Mouse (Mus musculus) layer of hippocampus, adult 8-10 months (tissue): ENCODE data around the gene Tmigd1. TPM values are rescaled to one million over a fixed set of nuclear protein-coding genes. Genes with fewer than 3 reads are reported as not detected.
"Not testable (repeated sequence)": the region's sequence is repeated elsewhere in the genome, so short reads cannot be mapped to it uniquely, and the experiment has no call there.

Source experiments
- DNase-seq, 2 experiments: peaks; one replicate each; pipeline ENCODE4 v3.0.0; 2022; ENCODE audit warnings: low spot score in 2 of 2
- total RNA-seq, 4 experiments: library from RNA; stranded (reverse); gene quantifications; 2 replicates each; pipeline ENCODE4 v1.2.4; 2022

Tmigd1 gene
- total RNA-seq, 4 experiments from 2014 or later: not detected

GRCm38 (mm10) chr11:76898751-76899150 lies 3.2 kb upstream of the Tmigd1 start:
- no peak for DNase-seq

GRCm38 (mm10) chr11:76899758-76900738 lies 1.9 kb upstream of the Tmigd1 start:
- DNase-seq: no peak

DNA sequence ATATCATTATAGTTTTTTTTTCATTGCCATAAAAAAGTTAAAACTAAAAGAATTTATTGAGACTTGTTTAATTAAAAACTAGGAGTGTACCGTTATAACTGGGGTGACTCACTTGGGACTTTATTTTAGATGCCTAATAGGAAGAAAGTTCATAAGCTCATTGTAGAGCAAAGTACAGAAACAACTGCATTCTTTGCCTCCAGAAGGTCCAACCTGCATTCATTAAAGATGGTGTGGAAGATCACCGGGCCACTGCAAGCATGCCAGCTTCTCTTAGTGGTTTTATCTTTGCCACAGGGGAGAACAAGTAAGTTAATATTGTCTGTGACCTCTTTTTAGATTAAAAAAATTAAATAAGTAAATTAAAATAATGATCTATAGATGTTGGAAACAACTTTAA lies 2.4 kb downstream of the Tmigd1 start:
- DNase-seq: no peak

DNA sequence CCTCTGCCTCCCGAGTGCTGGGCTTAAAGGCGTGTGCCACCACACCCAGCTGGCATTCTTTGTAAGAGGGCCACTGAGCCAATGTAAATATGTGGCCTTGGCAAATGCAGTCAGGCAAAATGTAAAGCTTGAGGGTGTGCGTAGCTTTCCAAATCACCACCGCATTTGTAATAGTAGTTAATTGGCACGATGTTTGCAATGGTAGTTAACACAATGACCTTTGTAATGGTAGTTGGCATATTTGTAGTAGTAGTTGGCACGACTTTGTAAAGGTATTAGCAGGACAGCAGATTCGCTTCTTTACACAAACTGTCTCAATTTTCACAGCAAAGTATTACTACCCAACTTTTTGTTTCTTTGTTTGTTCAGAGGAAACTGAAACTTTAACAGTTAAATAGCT lies 6.7 kb downstream of the Tmigd1 start:
- no peak for DNase-seq

- DNase-seq: peak; percentile 32 to 34
Observed at GRCm38 (mm10) chr11:76911325-76912054, 9.5 kb downstream of the Tmigd1 start.

GRCm38 (mm10) chr11:76912055-76912395 lies 10.1 kb downstream of the Tmigd1 start:
- DNase-seq: peak; percentile 66 to 72

DNA sequence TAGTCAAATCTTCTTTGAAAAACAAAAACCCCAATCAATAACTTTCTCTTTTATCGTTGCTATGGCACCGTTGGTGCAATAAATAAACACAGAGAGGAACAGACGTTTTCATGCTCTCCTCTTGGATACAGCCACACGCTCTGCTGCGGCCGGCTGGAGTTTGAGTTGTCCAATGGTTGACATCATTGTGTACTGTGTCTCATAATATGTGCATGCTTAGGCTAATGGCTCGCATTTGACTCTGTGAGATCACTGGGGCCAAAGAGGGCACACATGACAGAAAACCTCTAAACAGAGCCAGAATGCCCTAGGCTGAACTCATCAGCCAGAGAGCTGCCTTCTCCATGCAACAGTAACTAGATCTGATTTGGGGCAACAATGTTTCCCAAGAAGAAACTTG lies 12.4 kb downstream of the Tmigd1 start:
- DNase-seq: no peak

DNA sequence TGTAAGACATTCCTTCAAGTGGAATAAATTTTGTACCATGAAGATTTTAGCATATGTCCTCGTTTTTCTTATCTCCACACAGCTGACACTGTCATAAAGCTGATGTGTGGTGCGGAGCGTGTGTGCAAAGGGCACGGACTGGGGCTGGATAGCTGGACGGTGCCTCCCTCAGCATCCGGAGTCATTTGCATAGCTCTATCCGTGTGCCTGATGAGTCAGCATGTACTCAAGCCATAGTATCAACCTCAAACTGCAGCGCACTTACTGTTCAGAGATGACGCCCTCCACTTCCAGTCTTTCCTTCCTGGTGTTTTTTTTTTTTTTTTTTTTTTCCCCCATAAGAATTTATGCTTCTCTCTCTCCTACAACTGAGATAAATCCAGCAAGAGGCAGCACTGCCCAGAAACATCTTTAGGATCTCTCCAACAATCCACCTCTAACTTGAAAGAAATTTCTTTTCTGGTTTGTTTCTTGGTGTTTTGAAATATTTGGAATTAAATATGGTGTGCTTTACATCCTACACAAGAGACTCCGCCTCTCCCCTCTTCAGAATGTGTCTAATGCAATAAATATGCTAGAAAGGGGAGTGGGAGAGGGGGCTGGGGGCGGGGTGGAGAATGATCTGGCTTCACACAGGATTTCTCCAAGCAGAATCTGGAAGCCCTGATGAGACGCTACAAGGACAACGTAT lies 14.7 kb downstream of the Tmigd1 start:
- DNase-seq: no peak

- no peak for DNase-seq
Observed at GRCm38 (mm10) chr11:76917230-76917548, 15.2 kb downstream of the Tmigd1 start.

GRCm38 (mm10) chr11:76920607-76921006 lies 18.6 kb downstream of the Tmigd1 start:
- no peak for DNase-seq

GRCm38 (mm10) chr11:76924759-76925236 lies 22.8 kb downstream of the Tmigd1 start, which contains the start of gene Blmh:
Gene Blmh, plus strand, starts transcription at chr11:76924809.
- DNase-seq: no peak

GRCm38 (mm10) chr11:76928586-76928985 lies 26.6 kb downstream of the Tmigd1 start:
- not testable (repeated sequence) for DNase-seq

GRCm38 (mm10) chr11:76933209-76933608 lies 31.2 kb downstream of the Tmigd1 start:
- no peak for DNase-seq

DNA sequence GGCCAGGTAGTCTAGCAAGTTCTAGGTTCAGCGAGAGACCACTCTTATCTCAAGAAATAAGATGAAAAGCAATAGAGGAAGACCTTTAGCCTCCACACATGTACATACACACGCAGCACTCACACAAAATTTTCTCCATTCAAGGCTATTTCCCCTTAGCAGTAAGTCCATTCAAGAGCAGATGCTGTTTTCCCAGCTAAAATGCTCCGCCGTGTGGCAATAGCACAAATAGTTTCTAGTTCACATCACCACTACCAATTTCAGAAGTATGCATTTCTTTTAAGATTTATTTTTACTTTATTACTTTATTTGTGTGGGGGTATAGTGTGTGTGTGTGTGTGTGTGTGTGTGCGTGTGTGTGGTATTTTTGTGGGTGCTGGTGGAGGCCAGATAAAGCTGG lies 34.6 kb downstream of the Tmigd1 start:
- DNase-seq: no peak

DNA sequence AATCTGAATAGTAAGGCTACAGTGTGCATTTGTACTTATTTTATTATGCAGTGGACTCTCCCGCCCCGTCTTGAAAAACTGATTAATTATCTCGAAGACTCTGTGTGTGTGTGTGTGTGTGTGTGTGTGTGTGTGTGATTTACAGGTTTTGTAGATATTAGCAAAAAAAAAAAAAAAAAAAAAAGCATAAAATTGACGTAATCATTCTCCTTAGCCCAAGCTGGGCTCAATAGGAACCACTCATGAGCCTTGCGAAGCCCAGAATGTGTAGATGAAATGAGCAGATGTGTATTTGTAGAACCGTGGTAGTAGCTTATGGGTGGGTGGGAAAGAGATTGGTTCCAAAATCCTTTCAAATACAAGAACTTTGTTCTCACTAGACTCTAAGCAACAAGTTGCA lies 42.9 kb downstream of the Tmigd1 start:
- DNase-seq: no peak

- peak; percentile 86 to 89 for DNase-seq
Observed at GRCm38 (mm10) chr11:76945386-76946202, 43.6 kb downstream of the Tmigd1 start.

GRCm38 (mm10) chr11:76946203-76946585 lies 44.2 kb downstream of the Tmigd1 start:
- DNase-seq: no peak

DNA sequence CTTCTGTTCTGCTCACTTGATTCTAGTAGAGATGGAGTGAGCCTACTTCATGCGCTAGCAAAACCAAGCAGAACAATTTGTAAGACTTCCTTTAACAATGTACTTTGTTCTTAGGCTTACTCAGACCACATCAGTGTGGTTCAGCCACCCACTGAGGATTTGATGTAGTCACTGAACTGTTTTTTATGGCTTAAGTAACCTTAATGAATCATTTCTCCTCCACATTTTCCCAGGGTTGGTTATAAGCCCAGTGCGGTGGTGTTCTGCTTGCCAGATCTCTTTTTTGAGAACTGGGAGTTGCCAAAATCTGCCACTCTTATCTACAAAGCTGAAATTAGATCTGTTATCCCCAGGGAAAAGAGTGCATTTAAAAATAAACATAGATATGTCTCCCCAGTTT lies 51.6 kb downstream of the Tmigd1 start:
- DNase-seq: peak; percentile 8 to 22

DNA sequence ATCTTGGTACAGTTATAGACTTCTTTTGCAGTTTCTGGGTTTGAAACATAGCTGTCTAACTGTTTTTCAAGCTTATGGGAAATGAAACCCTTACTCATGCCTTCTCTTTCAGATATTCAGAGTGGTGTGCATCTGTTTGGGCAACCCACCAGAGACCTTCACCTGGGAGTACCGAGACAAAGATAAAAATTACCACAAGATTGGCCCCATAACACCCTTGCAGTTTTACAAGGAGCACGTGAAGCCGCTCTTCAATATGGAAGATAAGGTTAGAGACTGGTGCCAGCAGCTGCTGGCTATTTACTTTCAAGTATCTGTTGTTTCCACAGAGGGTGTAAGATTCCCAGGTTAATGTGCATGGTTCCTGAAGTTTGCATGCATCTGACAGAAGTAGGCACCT lies 63.7 kb downstream of the Tmigd1 start:
- DNase-seq: no peak
